Mouse (Mus musculus) ZHBTc4 (cell line): ENCODE measurements at regions not wholly inside any gene's neighbourhood (a gene's known extent, or its start where the extent isn't known, plus 50 kb on each side); places are given as distances from the start of the nearest gene placed in this dataset.

Experiments
- DNase-seq: peaks from one replicate; pipeline ENCODE4 v3.0.0-alpha.2; 2011; ENCODE audit warnings: low read depth, low spot score

DNA sequence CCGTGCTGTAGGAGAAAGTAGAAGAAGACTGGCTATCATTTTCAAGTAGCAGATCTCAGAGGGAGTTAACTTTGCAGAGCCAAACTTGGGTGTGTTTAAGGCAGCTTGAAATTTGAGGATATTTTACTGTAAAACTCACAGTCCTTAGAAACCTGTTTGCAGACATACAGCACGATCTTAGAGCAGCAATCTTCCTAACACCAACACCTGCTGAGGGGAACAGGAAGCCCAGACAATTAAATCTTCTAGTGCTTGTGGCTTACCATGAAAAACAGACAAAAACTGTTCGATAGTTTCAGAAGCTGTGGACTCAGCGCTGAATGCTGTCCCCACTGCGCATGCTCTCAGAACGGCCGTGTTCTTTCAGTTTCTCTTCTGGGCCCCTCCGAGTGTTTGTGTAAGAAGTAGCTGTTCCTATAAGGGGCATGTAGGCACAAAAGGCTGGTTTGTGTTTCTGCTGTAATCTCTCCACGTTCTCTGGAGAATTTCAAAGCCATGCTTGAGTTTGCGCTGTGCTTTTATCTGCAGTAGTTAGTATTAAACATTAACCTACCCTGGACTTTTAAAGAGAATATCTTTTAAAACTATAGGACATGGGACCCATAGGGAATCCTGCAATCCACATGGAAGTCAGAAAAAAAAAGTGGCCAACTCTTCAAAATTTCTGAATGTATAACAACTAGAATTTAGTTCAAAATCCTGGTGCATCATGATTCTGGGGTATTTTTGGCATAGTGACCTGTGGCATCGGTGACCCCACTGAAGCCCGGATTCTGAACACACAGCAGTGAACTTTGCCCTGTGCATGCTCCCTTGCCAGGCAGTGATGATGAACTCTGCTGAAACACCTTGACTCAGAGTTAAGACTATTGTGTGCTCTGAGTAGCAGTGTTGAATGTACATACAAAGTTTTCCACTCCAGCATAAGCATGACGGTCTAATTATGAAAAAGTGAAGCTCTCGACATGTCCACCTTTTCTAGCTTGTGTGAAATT is 584.4 kb downstream of the Etnk1 start:
- DNase-seq = no peak

DNA sequence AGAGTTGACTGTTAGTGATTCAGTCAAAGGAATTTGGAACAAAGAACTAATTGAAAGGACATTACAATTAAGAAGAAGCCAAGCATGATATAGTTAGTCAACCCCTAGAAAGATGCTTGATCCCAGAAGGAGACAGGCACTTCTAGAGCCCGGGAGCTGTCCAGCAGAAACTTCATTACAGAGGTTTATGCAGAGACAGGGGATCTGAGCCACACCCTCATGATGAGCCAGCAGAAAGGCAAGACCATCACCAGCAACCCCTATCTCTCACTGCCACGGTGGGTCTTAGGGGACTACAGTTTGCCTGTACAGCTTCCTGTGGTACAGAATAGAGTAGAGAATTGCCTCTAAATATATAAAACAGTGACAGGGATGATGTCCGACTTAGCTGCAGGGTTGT is 590.4 kb downstream of the Etnk1 start:
- peak; percentile 5 for DNase-seq

DNA sequence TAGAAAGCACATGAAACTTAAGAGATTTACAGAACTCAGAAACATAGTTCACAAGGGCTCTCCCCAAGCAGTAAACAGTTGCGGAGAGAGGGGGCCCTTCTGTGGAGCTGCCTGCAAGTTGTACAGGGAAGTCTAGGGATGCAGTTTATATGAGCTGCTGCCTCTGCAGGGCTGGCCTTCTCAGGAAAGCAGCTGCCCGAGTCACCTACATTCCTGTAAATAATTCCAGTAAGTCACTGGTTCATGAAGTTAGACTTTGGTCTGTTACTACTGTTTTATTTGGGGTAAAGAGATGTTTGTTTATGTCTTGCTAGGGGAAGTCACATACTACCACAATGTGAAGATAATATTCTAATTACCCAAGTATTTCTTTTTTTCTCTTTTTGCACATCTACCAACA is 601.1 kb downstream of the Etnk1 start:
- DNase-seq = no peak
